Mouse (Mus musculus) thymus, postnatal 25 days (tissue): ENCODE measurements around the gene Map2k1.
"Not testable (repeated sequence)": the region's sequence is repeated elsewhere in the genome, so short reads cannot be mapped to it uniquely, and the experiment has no call there.

Experiments used
- DNase-seq: peaks from one replicate; pipeline ENCODE4 v3.0.0; 2022

Gene Map2k1

DNA sequence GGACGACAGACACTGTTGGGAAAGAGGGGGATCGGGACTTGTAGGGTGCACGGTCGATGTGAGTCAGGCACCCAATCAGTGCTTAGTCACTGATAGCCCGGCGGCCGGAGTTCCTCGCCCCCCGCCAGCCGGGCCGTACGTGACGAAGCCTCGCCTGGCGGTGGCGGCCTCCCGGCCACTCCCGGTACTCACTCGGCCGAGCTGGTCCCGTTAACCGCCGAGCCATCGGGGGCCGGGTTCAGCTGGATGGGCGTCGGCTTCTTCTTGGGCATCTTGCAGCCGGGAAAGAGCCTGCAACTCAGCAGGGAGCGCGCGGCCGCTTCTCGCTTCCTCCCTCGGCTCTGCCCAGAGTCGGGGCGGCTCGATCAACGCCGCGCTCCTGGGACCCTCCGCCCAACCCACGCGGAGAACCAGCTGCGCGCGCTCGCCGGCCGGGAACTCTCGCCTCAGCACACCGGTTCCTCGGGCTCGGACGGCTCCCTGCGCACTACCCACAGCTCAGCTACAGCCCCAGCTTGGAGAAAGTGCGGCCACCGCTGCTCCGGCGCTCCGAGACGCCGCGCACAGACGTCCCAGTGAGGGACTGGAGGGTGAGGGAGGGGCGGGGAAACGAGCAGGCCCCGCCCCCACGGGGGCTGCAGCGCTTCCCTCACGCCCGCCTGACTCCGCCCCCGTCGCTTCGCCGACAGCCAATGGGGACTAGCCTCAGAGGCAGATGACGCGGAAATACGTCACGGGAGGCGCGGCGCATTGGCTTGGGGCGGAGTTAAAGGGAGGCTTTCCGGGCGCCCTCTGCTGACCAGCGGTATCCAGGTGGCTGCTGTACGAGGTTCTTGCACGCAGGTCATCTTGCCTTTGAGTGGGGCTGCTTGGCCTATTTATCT lies at the start of gene Map2k1:
TSS of gene Map2k1 (minus strand) at position 611 of the 884 bp plus-strand sequence.
- DNase-seq: peak; percentile 100

DNA sequence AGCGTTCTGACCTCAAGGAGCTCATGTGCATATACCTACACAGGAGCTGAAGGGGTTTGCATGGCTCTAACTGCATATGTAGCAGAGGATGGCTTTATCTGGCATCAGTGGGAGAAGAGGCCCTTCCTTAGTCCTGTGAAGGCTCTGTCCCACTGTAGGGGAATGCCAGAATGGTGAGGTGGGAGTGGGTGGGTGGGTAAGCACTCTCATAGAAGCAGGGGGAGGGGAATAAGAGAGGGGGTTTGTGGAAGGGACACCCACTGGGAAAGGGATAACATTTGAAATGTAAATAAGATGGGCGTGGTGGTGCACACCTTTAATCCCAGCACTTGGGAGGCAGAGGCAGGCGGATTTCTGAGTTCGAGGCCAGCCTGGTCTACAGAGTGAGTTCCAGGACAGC lies 49.7 kb upstream of the Map2k1 start:
- DNase-seq: not testable (repeated sequence)

DNA sequence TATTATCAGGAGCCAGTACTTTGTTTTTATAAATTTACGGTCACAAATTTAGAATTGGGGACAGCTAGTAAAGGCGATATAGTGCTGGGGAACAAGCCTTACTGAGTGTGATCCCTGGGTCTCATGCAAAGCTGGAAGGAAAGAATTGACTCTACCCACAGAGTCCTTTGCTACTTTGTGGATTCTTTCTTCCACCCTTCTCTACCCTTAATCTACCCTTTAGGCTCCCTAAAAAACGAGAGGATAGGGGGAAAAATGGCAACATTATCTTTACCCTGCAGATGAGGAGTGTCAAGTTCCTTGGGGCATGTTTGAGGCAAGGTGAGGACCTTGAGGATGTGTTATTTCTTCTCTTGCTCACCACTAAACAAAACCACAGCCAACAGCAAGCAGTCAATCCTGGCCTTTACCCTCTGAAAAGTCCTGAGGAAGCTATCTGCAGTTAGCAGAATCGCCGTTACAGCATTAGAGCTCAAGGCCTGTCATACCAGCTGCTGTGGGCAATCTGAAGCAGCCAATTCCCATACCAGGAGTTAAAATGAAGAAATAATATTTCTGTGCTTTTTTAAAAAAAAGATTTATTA lies 29.1 kb upstream of the Map2k1 start:
- no peak for DNase-seq

DNA sequence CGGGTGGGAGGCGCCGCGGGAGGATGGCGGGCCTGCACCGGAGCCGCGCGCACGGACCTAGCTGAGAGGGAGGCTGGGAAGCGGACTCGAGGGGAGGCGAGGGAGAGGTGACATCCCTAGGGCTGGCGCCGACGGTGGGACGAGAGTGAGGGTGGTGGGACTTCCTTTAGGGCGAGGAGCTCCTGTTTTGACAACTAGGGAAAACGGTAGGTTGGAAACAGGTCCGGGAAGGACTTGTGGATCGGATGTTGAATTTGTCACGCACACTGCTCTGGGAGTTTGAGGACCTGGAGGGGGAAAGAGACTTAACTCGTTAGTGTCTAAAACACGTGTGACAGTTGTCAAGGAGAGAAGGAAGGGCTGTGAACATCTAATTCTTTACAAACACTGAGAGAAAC lies 28.3 kb upstream of the Map2k1 start:
- no peak for DNase-seq

DNA sequence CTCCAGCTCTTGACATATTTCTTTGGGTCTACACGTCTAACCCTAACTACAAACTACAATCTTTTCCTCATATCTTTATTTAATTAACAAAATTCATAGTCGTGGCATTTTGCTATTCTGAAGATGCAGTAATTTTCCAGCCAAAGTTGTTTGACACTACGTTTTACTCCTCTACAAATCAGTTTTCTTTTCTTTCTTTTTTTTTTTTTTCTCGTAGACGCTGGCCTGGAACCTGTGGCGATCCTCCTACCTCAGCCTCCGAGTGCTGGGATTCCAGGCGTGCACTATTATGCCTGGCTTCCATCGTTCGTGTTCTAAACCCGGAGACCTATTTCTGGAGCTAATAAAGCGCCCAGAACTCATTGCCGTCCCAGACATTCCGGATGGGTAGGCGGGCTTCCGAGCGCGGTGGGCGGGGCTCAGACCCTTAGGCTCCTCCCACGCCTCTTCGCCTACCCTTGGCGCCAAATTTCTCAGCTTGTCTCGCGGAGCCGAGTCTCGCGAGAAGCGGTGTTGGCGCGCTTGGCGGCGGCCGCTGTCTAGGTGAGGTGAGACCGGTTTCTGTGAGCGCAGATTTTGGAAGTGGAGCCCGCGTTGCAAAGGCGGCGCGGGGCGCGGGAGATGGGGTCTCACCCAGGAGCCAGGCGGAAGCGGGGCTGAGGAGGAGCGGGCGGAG lies 27.8 kb upstream of the Map2k1 start, which contains the start of gene Tipin:
TSS of gene Tipin (plus strand) at position 477 of the 676 bp plus-strand sequence.
- peak; percentile 97 for DNase-seq

DNA sequence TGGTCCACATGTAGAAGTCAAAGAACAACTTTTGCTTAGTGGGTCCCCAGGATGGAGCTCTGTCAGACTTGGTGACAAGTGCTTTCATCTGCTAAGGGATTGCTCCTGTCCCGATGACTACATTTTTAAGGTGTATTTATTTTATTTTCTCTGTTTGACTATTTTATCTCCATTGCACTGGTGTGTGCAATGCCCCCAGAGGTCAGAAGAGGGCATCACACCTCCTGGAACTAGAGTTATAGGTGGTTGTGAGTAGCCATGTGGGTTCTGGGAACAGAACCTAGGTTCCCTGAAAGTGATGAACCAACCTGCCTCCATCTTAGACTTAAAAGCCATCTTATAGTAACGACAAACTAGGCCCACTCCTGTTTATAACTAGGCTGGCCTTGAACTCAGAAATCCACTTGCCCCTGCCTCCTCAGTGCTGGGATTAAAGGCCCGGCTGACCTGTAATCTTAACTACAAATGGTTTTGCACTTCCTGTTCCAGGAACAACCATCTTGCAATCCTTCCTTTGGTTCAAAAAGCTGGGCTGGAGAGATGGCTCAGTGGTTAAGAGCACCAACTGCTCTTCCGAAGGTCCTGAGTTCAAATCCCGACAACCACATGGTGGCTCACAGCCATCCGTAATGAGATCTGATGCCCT lies 25.4 kb upstream of the Map2k1 start:
- no peak for DNase-seq

DNA sequence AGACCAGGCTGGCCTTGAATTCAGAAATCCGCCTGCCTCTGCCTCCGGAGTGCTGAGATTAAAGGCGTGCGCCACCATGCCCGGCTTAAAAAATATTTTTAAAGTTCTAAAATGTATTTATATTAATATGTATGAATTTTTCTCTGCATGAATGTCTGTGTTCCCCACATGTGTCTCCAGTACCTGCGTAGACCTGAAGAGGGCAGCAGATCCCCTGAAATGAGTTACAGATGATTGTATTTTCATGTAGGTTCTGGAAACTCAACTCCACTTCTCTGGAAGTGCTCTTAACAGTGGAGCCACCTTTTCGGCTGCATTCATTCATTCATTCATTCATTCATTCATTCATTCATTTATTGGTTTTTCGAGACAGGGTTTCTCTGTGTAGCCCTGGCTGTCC lies 24.3 kb upstream of the Map2k1 start:
- DNase-seq: peak; percentile 76

DNA sequence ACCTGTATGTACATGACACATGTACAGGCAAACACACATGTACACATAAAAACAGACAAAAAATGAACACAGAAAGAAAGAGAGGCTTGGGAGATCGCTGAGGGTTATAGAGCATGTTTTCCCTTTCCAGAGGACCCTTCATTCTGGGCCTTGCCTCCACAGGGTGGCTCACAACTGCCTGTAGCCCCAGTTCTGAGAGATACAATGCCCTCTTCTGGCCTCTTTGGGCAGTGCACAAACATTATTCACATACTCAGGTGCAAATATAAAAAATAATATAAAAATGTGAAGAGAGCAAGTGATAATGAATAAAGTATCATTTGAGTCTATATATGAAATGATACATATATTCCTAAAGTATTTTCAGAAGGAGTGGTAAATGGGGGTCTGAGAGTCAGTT lies 21.5 kb upstream of the Map2k1 start:
- peak; percentile 23 for DNase-seq

DNA sequence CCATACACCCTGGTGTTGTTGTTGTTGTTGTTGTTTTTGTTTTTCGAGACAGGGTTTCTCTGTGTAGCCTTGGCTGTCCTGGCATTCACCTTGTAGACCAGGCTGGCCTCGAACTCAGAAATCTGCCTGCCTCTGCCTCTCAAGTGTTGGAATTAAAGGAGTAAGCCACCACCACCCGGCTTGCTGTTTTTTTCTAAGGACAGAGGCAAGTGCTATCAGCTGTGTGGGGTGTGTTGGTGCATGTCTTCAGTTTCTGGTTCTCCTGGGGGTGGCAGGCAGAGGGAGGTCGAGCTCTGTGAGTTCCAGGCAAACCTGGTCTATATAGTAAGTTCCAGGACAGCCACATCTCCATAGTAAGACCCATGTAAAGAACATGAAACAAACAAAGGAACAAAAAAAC lies 20.9 kb upstream of the Map2k1 start:
- no peak for DNase-seq

DNA sequence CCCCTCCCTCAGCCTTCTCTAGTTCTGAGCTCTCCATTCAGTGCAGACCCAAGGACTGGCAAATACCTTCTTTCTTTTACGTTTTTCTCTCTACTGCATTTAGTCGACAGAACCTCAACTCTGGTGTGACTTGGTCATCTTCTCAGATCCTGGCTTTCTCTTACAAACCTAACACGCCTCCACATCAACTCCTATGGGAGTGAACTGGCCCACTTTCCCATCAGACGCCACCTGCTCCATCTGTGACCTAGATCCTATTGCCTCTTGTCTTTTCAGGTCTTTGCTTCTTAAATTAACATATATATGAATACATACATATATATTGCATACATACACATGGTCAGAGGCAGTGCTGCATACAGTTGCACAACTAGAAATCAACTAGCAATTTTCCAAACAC lies 20.3 kb upstream of the Map2k1 start:
- no peak for DNase-seq

DNA sequence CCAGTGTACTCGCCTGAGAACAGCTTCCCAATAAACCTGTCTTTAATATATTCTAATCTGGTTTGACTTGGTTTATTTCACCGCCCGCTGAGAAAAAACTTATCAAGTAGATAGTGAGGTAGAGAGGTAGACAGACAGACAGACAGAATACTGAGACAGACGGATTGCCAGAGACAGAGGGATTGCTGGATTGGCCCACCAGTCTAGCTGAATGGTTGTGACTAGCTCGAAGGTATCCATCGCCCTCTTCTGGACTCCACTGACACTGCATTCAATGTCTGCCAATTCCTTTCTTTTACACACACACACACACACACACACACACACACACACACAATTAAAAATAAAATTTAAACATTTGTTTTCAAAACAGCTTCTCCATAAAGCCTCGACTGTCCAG lies 19.2 kb upstream of the Map2k1 start:
- peak; percentile 23 for DNase-seq

DNA sequence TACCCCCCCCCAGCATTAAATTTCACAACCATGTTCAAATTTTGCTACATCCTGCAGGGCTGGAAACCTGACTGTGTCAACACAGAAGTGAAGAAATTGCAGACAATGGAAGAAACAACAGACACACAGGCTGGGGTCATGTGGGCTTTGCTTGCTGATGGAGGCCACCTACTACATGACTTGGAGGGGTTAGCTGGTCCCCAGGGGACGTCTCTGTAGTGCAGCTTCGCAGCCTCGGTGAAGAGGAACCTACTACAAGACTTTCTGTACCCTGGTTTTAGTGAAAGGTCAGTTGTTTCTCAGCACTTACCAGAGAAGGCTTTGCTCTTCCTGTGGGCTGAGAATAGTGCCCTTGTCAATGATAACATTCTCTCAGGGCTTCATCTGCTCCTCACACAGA lies 17.8 kb upstream of the Map2k1 start:
- no peak for DNase-seq

DNA sequence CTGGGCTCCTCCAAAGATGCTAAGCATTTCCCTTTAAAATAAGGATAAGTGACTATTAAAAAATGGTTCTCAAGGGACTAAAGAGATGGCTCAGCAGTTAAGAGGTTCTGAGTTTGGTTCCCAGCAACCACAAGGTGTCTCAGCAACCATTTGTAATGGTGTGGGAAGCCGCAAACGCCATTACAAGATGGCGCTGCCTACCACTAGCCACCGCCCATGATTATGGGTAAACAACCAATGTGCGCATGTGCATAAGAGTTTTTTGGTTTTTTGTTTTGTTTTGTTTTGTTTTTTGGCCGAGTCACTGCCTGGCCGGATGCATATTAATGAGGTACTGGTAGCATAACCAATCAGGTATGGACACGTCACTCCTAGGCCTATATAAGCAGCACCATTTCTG lies 15.4 kb upstream of the Map2k1 start:
- not testable (repeated sequence) for DNase-seq

DNA sequence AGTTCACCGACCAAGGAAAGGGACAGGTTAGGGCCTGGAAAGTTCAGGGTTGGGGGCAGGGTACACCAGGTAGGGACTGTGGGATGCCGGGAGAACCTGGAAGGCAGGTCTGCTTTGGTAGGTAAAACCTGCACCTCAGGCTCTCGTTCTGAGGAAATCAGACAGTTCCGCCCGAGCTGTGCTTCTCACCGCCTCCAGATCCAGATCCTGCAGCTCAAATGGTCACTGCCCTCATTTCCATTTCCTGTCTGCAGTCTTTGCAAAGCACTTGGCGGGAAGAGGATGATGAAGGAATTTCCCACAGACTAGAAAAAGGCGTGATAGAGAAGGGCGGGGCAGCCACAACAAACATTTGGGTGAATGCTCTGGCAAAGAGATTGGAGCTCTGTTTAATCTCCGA lies 14.8 kb upstream of the Map2k1 start:
- no peak for DNase-seq

DNA sequence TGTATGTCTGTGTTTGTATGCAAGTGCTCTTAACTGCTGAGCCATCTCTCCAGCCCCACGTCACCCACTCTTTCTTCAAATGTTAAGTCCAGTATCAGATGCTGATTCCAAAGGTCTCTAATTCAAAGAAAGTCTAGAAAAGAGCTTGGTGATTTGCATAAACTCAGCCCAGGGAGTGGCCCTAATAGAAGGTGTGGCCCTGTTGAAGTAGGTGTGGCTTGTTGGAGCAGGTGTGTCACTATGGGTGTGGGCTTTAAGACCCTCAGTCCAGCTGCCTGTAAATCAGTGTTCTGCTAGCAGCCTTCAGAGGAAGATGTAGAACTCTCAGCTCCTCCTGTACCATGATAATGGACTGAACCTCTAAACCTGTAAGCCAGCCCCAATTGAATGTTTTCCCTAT lies 13.8 kb upstream of the Map2k1 start:
- no peak for DNase-seq

DNA sequence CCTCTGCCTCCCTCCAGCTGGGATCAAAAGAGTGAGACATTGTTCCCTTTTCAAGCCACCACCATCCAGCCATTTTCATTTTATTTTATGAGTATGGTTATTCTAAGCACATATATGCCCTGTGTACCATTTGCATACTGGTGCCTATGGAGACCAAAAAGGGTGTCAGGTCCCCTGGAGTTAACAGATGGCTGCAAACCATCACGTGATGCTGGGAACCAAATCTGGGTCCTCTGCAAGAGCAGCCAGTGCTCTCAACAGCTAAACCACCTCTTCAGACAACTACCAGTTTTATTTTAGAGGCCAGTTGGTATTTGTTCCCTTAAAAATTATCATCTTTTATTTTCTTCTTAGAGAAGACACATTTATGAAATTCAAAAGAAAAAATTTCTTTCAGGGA lies 11.4 kb upstream of the Map2k1 start:
- no peak for DNase-seq

DNA sequence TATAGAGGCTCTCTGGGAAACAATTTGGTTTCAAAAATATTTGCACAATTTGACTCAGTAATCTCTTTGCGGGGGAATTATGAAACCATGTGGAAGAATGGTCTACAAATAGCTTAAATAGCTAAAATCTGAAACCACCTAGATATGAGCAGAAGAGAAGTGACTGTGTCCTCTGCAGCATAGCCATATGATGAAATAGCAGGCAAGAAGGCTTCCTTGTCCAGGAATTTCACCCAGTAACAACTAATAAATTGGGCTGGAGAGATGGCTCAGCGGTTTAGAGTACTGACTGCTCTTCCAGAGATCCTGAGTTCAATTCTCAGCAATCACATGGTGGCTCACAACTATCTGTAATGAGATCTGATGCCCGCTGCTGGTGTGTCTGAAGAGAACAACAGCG lies 7.6 kb upstream of the Map2k1 start:
- DNase-seq: no peak

DNA sequence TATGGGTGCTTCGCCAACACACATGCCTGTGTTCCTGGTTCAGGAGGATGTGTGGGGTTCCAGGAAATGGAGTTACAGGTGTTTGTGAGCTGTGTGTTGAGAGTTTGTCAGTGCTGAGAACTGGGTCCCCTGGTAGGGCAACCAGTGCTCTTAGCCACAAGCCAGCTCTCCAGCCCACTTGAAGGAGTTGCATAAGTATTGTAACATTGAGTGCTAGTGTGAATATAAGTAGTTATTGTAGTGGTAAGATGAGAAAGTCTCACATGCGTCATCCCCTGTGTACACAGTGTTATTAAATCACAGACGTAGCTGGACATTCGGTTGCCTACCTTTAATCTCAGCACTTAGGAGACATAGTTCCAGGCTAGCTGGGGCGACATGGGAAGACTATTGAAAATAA lies 6.5 kb upstream of the Map2k1 start:
- DNase-seq: no peak

DNA sequence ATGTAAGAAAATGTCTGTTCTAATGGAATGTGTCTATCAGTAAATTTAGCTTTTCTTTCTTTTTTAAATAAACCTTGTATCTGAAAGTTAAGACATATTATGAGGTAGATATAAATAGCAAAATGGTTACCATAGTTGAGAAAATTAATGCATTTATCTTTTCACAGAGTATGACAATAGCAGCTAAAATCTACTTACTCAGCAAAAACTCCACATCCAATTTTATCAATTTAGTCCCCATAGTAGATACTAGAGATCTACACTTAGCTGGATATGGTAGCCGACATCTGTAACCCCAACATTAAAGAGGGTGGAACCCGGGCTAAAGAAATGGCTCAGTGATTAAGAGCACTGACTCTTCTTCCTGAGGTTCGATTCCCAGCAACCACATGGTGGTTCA lies 2.8 kb upstream of the Map2k1 start:
- DNase-seq: no peak

DNA sequence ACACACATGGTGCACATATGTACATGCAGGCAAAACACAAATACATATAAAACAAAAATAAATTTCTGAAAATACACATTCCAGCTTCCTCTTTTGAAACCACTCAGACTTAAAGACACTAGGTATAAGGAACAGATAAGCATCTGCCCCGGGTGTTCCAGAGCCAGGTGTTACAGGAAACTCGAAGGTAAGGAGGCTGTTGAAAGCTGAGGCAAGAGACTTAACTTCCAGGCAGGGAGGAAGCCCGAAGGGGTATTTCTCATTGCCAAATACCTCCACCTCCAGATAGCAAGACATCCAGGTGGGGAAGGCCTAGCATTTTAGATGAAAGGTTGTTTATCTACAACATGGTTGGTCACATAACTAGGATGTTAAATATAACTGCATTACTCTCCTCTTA lies 2.0 kb upstream of the Map2k1 start:
- no peak for DNase-seq

DNA sequence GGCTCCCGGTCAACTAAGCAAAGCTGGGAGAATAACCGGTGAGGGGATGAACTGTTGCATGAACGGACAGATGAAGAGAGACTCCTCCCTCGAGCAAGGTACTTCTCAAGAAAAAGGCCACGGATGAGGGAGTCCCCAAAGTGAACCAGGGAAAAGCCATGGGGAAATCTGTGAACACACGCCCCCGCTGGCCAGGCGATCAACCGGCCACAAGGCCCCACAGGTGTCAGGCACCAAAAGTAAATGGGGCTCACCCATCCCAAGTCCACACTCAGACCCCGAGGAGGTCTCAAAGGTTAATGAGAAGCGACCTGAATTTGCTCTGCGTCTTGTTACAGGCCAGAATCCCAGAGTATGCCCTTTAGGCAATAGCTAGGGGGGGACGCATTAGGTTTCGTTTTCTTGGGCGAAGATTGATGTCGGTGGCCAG lies 825 bp downstream of the Map2k1 start:
- DNase-seq: no peak

DNA sequence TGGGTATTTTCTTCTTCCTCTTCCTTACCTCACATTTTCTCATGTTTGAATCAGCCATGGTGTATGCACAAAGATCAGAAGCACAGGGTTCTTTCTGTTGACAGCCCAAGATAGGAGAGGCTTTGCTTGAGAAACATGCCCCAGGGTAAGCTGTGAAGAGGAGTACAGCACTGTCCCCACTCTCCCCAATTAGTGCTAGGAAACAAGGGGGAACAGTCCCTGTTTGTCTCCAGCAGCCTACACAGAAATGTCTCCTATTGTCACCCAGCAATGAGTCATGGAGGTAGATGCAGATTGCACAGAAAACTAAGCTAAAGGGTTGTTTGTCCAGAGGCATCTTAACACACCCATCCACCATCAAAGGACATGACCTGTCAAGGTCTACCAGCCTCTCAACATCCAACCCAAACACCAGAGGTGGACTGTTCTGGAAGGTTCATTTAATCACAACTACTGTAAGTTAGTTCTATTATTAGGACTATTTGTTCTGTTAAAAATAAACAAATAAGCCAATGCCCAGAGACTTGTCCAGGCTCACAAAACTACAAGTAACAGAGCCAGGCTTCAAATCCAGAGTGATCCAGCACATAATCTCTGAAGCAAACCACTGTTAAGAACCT lies 3.2 kb downstream of the Map2k1 start:
- DNase-seq: no peak

DNA sequence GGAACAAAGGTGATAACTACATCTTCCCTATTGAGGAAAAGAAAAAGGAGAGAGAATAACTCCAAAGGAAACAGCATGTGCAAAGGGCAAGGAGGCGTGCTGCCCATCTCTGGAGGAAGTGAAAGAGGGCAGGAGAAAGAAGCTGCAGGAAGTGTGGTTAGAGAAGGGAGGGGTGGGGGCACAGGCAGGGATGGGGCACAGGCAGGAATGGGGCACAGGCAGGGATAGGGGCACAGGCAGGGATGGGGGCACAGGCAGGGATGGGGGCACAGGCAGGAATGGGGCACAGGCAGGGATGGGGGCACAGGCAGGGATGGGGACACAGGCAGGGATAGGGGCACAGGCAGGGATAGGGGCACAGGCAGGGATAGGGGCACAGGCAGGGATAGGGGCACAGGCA lies 4.1 kb downstream of the Map2k1 start:
- DNase-seq: peak; percentile 16
